Comparison of ENCODE assay signal across 9 mouse cellular contexts in genomic region chr19:12499485-12499884, GRCm38 (mm10). TPM values are rescaled to one million over a fixed set of nuclear protein-coding genes. Genes with fewer than 3 reads are reported as not detected.
DNase-seq lines count a peak whose midpoint lies in the region; ATAC-seq and TF ChIP-seq lines count a peak whose summit lies in the region.
"Had no signal": no experiment of that assay in that cellular context is flagged by ENCODE, and none has a peak within 500 bp of the region (broad histone marks: within the 10 kb centered on the region; RNA-seq: fewer than 3 reads in every experiment).

No protein-coding gene starts in this region.

- H3K4me3 ChIP-seq in testis, adult 2 months (ENCODE audit: control insufficient read depth, low read depth, low read length) = peak overlapping the region; percentile 84; the same call in 1 of the 2 replicates
- no peak overlapping the region for H3K4me3 ChIP-seq in liver, postnatal 0 days (ENCODE audit: low read depth, low read length)

- no peaks in the 10 kb centered on the region for H3K36me3 ChIP-seq in testis, adult 2 months (ENCODE audit: control insufficient read depth, insufficient read depth, low read length)
- H3K36me3 ChIP-seq in liver, postnatal 0 days (replicated peaks; ENCODE audit: insufficient read depth, low read length) = no peaks in the 10 kb centered on the region

- H3K4me1 ChIP-seq in testis, adult 2 months (ENCODE audit: control insufficient read depth, insufficient read depth, low read length) = peaks cover 16% of the 10 kb centered on the region
- H3K4me1 ChIP-seq in liver, postnatal 0 days (ENCODE audit: insufficient read depth) = peaks cover 6% of the 10 kb centered on the region

- H3K4me2 ChIP-seq in liver, postnatal 0 days (ENCODE audit: low read depth, low read length) = peak overlapping the region; percentile 92; the same call in 1 of the 2 replicates

- 29% methylated on average over 2 of the region's 2 CpGs for WGBS in liver, postnatal 0 days (ENCODE audit: insufficient replicate concordance)

- H3K9ac ChIP-seq in liver, postnatal 0 days (replicated peaks) = no peak overlapping the region

- H3K9me3 ChIP-seq in liver, postnatal 0 days (ENCODE audit: low read length) = no peaks in the 10 kb centered on the region

- intact Hi-C loops in heart, postnatal 25 days (cut with DNase I) = no loop called here

- TF ChIP-seq EP300 in liver, postnatal 0 days (IDR thresholded peaks at IDR 0.05; ENCODE audit: low read depth) = no peak

- DNase-seq in heart, adult 11 months = peak; percentile 90
- DNase-seq in heart, postnatal 25 days (ENCODE audit: low spot score) = no peak
- DNase-seq in testis, postnatal 10 days (ENCODE audit: low spot score) = no peak
- no peak for DNase-seq in liver, postnatal 0 days
- no peak for DNase-seq in cerebellum, postnatal 10 days
- DNase-seq in left cerebral cortex, adult 9 months (ENCODE audit: low spot score in 2 of 2) = no peak
- no peak for DNase-seq in layer of hippocampus, adult 9-10 months (ENCODE audit: low spot score)
- DNase-seq: B cell, adult 2 months had no signal

- TF ChIP-seq POLR2A in testis, adult 2 months (IDR thresholded peaks at IDR 0.05; ENCODE audit: control insufficient read depth, low read depth, low read length) = no peak

- H3K27me3 ChIP-seq in testis, adult 2 months (ENCODE audit: control insufficient read depth, insufficient read depth, low read length) = no peaks in the 10 kb centered on the region
- no peaks in the 10 kb centered on the region; the same call in 1 of the 2 replicates for H3K27me3 ChIP-seq in liver, postnatal 0 days (ENCODE audit: insufficient read depth, low read length)

- no peak for TF ChIP-seq CTCF in testis, adult 2 months (IDR thresholded peaks at IDR 0.05; ENCODE audit: control insufficient read depth, insufficient read depth, insufficient replicate concordance, low read depth, low read length)
- no peak for TF ChIP-seq CTCF in liver, postnatal 0 days (IDR thresholded peaks at IDR 0.05; ENCODE audit: low read depth)

- H3K27ac ChIP-seq in testis, adult 2 months (ENCODE audit: control insufficient read depth, insufficient read depth, low read depth, low read length) = peak overlapping the region; percentile 90
- H3K27ac ChIP-seq in liver, postnatal 0 days (ENCODE audit: low read depth) = no peak overlapping the region

- no peak for ATAC-seq in liver, postnatal 0 days

RNA-seq across cellular contexts. Expression of gene Dtx4, which starts 1.8 kb away (rescaled TPM):
- 1 to 10 TPM; 6.8 to 8.1 TPM for total RNA-seq in heart, postnatal 25 days (2021)
- polyA plus RNA-seq in testis, adult 2 months (2012; rRNA removed) = 5.7 and 6.0 TPM in 2 replicates
- polyA plus RNA-seq in liver, postnatal 0 days (2015; fragmentation: Nextera tagmentation; extraction: Ambion mirVana) = 1.8 and 2.1 TPM in 2 replicates

RNA-seq across cellular contexts. Expression of gene Mpeg1, which starts 38.9 kb away (rescaled TPM):
- 1 to 10 TPM; 7.4 to 8.3 TPM for total RNA-seq in heart, postnatal 25 days (2021)
- polyA plus RNA-seq in testis, adult 2 months (2012; rRNA removed) = 2.8 and 3.3 TPM in 2 replicates
- 3.5 and 3.8 TPM in 2 replicates for polyA plus RNA-seq in liver, postnatal 0 days (2015; fragmentation: Nextera tagmentation; extraction: Ambion mirVana)

RNA-seq across cellular contexts. Expression of gene Fam111a, which starts 46.1 kb away (rescaled TPM):
- 1 to 10 TPM; 5.6 to 6.1 TPM for total RNA-seq in heart, postnatal 25 days (2021)
- polyA plus RNA-seq in testis, adult 2 months (2012; rRNA removed) = 0.07 and 0.11 TPM in 2 replicates
- polyA plus RNA-seq in liver, postnatal 0 days (2015; fragmentation: Nextera tagmentation; extraction: Ambion mirVana) = 14.4 and 15.4 TPM in 2 replicates

Comparison
In these comparisons a context has a peak if more than half of its experiments do, and no peak if none do; other contexts are left out.
1. RNA of gene Fam111a, which starts 46.1 kb away (polyA plus RNA-seq): 14.4 to 15.4 TPM in liver, postnatal 0 days; 0.07 to 0.11 TPM in testis, adult 2 months; every median in the first group is over 10 times any median in the second.